Mouse (Mus musculus) megakaryocyte, embryonic 14.5 days (primary cell): ENCODE results near the gene Ddx46. TPM values are rescaled to one million over a fixed set of nuclear protein-coding genes. Genes with fewer than 3 reads are reported as not detected.

Source experiments
- H3K27me3 ChIP-seq: replicated peaks from 2 replicates; pipeline ENCODE3; 2012; ENCODE audit warnings: inconsistent platforms
- H3K36me3 ChIP-seq: replicated peaks from 2 replicates; pipeline ENCODE3; 2012; ENCODE audit warnings: low read length, inconsistent platforms, mixed read lengths
- H3K4me1 ChIP-seq: 2 replicates; pipeline ENCODE4 v1.6.1; 2012; ENCODE audit warnings: inconsistent platforms
- H3K4me3 ChIP-seq: replicated peaks from 2 replicates; pipeline ENCODE3; 2012; ENCODE audit warnings: moderate library complexity, mild to moderate bottlenecking, inconsistent platforms
- H3K9me3 ChIP-seq: 2 replicates; pipeline ENCODE4 v1.6.1; 2012; ENCODE audit warnings: inconsistent platforms
- FLI1 ChIP-seq: IDR thresholded peaks from 2 replicates; pipeline ENCODE4 v1.6.1; 2012; ENCODE audit warnings: low read length, inconsistent platforms, mixed read lengths
- GATA1 ChIP-seq: IDR thresholded peaks from 3 replicates; pipeline ENCODE4 v1.6.1; 2012; ENCODE audit warnings: mixed read lengths, low read length, inconsistent platforms, borderline replicate concordance
- polyA plus RNA-seq: library from polyadenylated mRNA; stranded (reverse); fragments of >175 nt; gene quantifications from 2 replicates; pipeline ENCODE4 v1.2.3, GENCODE M21; 2012; ENCODE audit warnings: low replicate concordance; ENCODE audit not compliant: insufficient read depth

Ddx46 gene
- 5.4 and 12.8 TPM in 2 replicates for polyA plus RNA-seq

DNA sequence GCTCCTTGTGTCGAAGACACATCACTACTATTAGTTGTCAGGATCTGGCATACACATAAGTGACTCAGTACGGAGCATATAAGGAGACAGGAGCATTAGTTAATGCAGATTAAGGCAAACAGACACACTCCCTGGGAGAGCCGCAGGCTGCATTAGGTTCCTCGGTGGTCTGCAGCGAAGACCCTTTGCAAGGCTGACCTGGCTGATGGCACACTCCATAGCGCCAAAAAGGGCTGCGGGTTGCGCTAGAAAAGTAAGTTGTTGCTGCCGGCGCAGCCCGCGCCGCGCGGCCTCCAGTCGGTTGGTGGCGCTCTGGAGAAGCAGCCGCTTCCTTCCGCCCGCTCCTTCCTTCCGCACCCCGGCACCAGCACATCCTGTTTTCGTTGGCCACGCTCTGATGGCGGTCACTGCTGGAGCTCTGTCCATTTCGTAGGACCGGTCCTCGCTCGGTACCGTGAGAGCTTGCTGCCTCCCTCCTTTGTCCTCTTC, at the start of gene Ddx46:
TSS of gene Ddx46 (plus strand) at position 389 of the 489 bp plus-strand sequence.
- Histone ChIP-seq H3K4me1 (peaks cover 47% of the 10 kb centered on the region), H3K4me3 (peak within 1 kb of the TSS; percentile 99), H3K9me3 (no peaks in the 10 kb centered on the region), H3K36me3 (peaks cover 58% of the 10 kb centered on the region), H3K27me3 (no peaks in the 10 kb centered on the region)
- TF ChIP-seq FLI1 (peak; percentile 88; the same call in 1 of the 2 replicates), GATA1 (no peak)

DNA sequence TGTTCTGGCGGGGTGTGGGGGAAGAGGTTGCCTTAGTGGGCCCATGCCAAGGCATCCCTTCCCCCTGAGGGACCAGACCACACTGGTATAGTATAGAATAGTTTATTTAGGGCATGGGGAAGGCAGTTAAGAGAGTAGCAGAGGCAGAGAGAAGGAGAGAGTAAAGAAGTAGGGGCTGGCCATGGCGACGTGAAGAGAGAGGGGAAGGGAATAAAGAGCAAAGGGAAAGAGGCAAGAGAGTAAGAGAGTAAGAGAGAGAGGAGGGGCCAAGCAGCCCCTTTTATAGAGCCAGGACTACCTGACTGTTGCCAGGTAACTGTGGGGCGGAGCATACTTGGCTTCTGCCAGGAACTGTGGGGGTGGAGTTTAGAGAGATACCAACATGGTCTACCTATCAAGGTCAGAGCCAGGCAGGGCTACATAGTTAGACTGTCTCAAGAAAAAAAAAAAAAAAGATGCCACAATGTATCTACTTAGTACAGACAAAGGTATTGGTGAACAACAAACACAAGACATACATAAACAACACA, 42.8 kb upstream of the Ddx46 start:
- Histone ChIP-seq H3K9me3 (no peaks in the 10 kb centered on the region), H3K36me3 (peaks cover 29% of the 10 kb centered on the region), H3K4me1 (peaks cover 48% of the 10 kb centered on the region), H3K27me3 (no peaks in the 10 kb centered on the region), H3K4me3 (peak overlapping the region; percentile 14)
- TF ChIP-seq GATA1 (no peak), FLI1 (no peak)

DNA sequence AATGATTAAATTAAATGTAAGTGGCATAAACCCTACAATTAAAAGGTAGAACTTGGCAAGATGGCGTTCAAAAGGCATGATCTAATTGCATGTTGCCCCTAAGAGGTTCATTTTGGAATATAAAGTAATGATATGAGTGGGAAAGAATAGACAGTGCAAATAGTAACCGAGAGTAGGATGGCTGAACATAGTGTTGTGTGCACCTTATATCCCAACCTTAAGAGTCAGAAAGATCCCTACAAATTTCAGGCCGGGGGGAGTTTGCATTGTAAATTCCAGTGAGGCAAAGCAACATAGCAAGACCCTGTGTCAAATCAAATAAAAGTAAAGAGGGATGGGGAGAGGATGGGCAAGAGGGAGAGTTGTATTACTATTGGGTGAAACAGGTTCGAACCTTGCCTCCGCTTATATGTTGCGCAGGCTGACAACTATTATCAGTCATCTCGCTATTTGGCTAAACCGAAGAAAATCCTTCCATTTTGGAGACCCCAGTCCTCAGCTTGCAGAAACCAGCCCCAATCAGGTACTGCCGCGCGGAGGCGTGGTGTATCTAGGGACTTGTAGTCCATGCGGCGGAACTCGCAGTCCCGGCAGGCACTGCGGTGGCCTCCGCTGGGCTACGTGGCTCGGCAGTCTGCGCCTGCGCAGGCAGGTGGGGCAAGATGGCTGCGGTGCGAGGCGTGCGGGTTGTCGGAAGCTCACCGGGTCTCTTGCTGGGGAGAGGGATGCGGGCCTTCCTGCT, 42.1 kb upstream of the Ddx46 start:
- TF ChIP-seq GATA1 = no peak
- TF ChIP-seq FLI1 = no peak
- no peaks in the 10 kb centered on the region for H3K27me3 ChIP-seq
- H3K4me3 ChIP-seq = peak overlapping the region; percentile 97
- H3K4me1 ChIP-seq = peaks cover 48% of the 10 kb centered on the region
- peaks cover 34% of the 10 kb centered on the region for H3K36me3 ChIP-seq
- no peaks in the 10 kb centered on the region for H3K9me3 ChIP-seq

DNA sequence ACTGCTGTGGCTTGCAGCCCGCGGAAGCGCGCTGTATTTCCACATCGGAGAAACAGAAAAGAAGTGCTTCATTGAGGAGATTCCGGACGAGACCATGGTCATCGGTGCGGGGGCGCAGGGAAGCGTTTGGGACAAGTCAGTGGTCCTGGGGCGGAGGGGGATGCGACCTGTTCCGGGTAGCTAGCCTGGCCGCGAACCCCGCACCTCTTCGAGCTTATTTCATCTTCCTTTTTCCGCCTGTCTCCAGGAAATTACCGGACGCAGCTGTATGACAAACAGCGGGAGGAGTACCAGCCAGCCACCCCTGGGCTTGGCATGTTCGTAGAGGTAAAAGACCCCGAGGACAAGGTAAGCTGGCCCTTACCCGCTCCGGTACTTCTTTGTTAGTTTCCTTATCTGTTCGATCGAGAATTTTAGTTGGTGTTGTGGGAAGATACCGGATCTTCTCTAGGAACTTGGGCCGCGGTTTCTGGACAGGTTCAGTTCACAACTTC, 41.5 kb upstream of the Ddx46 start:
- Histone ChIP-seq H3K9me3 (no peaks in the 10 kb centered on the region), H3K27me3 (no peaks in the 10 kb centered on the region), H3K36me3 (peaks cover 40% of the 10 kb centered on the region), H3K4me1 (peaks cover 48% of the 10 kb centered on the region), H3K4me3 (peak overlapping the region; percentile 97)
- no peak for TF ChIP-seq FLI1
- TF ChIP-seq GATA1 = no peak

DNA sequence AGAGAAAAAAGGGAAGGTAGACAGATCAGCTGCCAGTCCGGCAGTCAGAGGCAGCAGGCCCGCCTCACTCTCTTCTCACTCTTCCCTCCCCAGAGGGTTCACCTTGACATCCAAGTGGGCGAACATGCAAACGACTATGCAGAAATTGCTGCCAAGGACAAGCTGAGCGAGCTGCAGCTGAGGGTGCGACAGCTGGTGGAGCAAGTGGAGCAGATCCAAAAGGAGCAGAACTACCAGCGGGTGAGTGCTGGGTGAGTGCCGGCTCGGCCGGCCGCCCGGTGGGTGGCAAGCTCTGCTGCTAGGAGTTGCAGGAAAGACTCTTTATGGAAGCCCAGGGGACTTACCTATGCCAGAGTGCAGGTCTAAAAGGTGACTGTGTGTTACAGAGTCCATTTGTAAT, 39.5 kb upstream of the Ddx46 start:
- peaks cover 59% of the 10 kb centered on the region for H3K4me1 ChIP-seq
- no peak overlapping the region for H3K4me3 ChIP-seq
- peaks cover 42% of the 10 kb centered on the region for H3K36me3 ChIP-seq
- no peak for TF ChIP-seq GATA1
- TF ChIP-seq FLI1 = no peak
- H3K27me3 ChIP-seq = no peaks in the 10 kb centered on the region
- no peaks in the 10 kb centered on the region for H3K9me3 ChIP-seq

DNA sequence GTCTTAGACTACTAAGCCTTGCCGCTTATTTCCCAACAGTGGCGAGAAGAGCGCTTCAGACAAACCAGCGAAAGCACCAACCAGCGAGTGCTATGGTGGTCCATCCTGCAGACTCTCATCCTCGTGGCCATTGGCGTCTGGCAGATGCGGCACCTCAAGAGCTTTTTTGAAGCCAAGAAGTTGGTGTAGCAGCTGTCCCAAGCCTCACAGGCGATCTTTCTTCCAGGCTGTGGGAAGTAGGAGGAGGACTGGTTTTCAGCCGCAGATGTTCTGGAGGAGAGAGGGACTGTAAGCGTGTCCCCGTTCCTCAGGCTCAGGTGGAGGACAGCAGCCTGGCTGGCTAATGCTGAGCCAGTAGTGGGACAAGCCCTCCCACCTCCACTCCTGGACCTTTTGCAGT, 38.0 kb upstream of the Ddx46 start:
- peaks cover 42% of the 10 kb centered on the region for H3K36me3 ChIP-seq
- peaks cover 60% of the 10 kb centered on the region for H3K4me1 ChIP-seq
- no peak overlapping the region for H3K4me3 ChIP-seq
- H3K9me3 ChIP-seq = no peaks in the 10 kb centered on the region
- H3K27me3 ChIP-seq = no peaks in the 10 kb centered on the region
- no peak for TF ChIP-seq FLI1
- no peak for TF ChIP-seq GATA1

DNA sequence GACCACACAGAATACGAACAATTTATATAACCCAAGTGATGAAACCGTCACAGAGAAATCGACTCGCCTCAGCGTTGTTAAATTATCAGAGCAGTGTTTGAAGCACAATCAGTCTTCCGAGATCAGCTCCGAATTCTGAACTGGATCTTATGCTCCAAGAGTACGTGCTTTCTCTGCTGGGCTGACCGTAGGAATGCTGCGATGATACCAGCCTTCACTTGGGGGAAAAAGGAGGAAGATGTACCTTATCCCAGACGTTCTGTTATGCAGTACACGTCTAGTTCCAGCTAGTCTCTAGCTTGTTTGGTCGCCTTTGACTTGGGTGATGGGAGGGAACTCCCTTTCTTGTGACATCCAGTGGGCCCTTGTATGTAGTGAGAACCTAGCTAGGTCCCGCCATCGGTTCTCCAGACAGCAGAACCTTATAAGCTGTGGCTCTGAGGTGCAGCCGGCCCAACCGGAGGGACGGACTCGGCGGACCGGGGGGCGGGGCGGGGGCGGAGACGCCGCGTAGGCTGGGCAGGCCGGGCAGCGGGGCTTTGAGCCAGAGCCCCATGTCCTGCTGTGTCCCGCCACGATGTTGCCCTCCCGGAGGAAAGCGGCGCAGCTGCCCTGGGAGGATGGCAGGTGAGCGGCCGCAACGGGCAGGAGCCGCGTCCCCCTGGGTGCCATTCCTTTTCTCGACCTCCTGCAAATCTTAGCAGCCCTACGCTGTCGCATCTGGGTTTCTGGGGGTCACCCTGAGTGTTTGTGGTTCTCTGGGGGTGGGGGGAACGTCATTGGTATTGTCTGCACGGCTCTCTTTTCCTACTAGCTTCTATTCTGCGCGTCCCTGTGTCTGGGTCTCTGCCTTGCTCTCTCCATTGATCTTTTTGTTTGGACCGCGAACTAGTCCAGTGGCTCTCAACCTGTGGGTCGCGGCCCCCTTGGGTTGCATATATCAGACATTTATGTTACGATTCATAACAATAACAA, 35.0 kb upstream of the Ddx46 start, which contains the start of gene B4galt7:
TSS of gene B4galt7 (plus strand) at position 331 of the 975 bp plus-strand sequence.
- Histone ChIP-seq H3K4me3 (peak within 1 kb of the TSS; percentile 99), H3K36me3 (peaks cover 63% of the 10 kb centered on the region), H3K9me3 (no peaks in the 10 kb centered on the region), H3K4me1 (peaks cover 62% of the 10 kb centered on the region), H3K27me3 (no peaks in the 10 kb centered on the region)
- TF ChIP-seq GATA1 (no peak), FLI1 (no peak)

DNA sequence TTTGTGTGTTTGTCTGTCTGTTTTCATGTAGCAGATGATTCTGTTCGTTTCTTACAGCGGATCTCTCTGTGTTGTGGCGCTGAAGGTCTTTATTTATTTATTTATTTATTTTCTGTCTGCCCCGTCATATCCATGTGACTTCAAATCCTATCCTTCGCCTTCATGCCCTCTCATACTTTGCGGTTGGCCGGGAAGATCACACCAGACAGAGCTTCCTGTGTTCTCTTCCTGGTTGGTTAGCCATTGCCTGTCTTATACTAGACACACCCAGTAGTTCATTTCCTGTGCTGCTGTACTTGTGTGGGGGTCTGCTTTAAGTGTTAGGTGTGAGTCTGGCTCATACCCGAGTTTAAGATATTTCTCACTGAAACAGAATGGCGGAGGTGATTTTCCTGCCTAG, 34.2 kb upstream of the Ddx46 start:
- TF ChIP-seq FLI1 = 0 out of 2 replicates have a peak, but pooled peaks have one; percentile 41
- no peak for TF ChIP-seq GATA1
- peaks cover 62% of the 10 kb centered on the region for H3K36me3 ChIP-seq

DNA sequence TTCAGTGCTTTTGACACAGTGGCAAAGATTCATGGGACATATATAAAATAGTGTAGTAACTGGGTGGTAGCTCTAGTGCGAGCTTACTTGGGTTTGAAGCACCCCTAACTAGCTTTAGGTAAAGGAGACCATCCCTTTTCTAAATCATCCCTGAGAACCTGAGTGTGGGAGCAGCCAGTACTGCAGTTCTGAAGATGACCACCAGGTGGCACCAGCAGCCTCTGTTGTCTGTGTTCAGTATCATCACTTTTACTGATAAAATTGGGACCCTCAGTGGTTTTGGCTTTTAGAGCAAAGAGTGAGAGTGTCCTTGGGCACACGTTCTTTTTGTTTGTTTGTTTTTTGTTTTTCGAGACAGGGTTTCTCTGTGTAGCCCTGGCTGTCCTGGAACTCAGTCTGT, 33.2 kb upstream of the Ddx46 start:
- H3K4me3 ChIP-seq = peak overlapping the region; percentile 52
- TF ChIP-seq GATA1 (no peak), FLI1 (no peak)
- peaks cover 62% of the 10 kb centered on the region for H3K36me3 ChIP-seq
- H3K4me1 ChIP-seq = peaks cover 60% of the 10 kb centered on the region
- no peaks in the 10 kb centered on the region for H3K27me3 ChIP-seq
- no peaks in the 10 kb centered on the region for H3K9me3 ChIP-seq

More for the DNA sequence above, 34.2 kb upstream of the Ddx46 start:
- Histone ChIP-seq H3K4me3 (peak overlapping the region; percentile 99), H3K27me3 (no peaks in the 10 kb centered on the region), H3K9me3 (no peaks in the 10 kb centered on the region), H3K4me1 (peaks cover 56% of the 10 kb centered on the region)
